Mouse (Mus musculus) lung, postnatal 0 days (tissue): Measurements from ENCODE around the gene Mob3a.

Experiments used
- CTCF ChIP-seq: IDR thresholded peaks from 2 replicates; pipeline ENCODE4 v1.5.1; 2016; ENCODE audit warnings: antibody characterized with exemption, mild to moderate bottlenecking
- EP300 ChIP-seq: IDR thresholded peaks from 2 replicates; pipeline ENCODE4 v1.6.1; 2016; ENCODE audit warnings: antibody characterized with exemption, mild to moderate bottlenecking, control low read depth

- no peak for TF ChIP-seq EP300
- TF ChIP-seq CTCF, result no peak
Measured at GRCm38 (mm10) chr10:80732611-80733101, 30.9 kb upstream of the Mob3a start.
